Mouse (Mus musculus) kidney, postnatal 36 days (tissue): Measurements from ENCODE around the gene Adam12.
"Not testable (repeated sequence)": the region's sequence is repeated elsewhere in the genome, so short reads cannot be mapped to it uniquely, and the experiment has no call there.

Experiments used
- DNase-seq, 2 experiments: peaks; one replicate each; pipeline ENCODE4 v3.0.0; 2021 to 2022; ENCODE audit warnings: mixed read lengths in 2 of 2

The Adam12 gene

DNA sequence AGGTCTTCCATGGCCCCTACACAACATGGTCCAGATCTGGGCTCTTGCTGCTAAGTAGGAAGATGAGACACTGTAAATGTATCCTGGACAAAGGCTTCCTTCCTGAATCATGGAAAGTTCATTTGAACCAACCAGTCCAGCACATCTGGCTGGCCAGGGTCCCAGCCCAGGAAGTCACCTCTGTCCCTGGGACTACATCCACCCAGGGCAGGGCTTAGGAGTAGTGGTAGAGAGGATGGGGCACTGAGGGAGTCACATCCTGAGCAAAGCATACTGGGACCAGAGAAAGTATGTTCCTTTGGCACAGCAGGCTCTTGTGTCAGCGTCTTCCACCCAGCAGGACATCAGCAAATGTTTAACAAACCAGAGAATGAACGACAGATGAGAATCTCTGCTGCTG is 306.2 kb downstream of the Adam12 start:
- peak; percentile 6 to 9 for DNase-seq

DNA sequence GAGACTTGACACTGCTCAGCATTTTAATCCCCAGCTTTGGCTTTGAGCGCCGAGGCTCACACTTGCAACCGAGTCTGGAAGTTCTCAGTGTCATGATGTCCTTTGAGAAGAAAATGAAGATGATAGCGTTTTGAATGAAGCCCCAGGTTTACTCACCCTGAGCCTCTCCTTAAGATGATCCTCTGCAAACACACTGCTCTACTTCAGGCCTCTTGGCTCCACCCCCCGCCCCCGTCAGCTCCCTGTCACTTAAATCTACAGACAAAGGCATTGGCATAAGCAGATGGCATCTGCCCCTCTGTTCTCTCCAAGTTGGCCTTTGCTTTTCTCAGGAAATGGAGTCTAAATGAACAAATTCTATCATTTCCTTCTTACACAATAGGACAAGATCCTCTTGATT is 308.0 kb downstream of the Adam12 start:
- no peak for DNase-seq

DNA sequence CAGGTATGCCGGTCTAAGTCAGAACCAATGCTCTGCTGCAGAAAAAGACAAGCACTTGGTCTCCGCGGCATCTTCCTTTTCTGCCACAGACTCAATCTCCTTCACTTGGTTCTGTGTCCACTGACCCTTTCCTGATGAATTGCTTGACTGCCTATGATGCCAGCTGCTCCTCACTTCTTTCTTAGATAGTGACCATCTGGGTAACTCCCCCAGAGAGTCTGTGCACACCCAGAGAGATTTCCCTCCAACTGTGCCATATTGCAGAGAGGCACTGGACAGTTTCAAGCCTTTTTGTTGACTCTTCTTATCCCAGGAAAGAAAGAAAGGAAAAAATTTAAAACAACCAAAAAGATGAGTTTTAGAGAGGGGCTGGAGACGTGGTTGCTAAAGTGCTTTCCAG is 310.7 kb downstream of the Adam12 start:
- no peak for DNase-seq

DNA sequence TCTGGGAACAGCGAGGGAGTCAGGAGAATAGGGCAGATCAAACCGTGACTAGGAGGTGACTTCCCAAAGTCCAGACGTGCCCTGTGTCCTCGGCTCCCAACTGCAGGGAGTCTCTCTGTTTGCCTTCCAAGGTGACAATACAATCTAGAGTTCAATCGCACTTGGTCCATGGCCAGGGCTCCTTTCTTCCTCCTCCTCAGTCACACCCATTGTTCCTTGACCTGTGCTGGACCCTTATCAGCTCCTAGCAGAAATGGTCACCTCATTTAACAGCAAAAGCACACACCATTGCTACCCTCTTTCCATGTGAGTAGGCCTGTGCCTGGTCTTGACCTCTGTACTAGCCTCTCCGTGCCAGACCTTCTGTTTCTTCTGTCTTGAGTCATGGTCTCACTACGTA is 311.2 kb downstream of the Adam12 start:
- no peak for DNase-seq

DNA sequence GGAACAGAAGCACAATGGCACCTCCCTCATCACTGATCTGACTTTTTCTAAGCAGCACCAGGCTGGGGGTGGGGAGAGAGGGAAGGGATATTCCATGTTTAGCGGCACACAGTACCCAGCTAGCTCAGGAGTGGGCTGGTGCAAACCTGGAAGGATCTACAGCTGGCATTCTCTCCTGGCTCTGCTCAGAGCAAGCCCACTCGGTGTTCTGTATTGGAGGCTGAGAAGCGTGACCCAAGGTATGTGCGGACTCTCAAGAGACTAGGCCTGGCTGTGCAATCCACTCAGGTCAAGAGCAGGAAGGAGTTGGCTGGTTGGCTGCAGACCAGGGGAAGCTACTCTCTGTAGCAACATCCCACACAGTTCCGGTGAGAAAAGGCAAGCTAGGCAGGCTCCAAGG is 312.0 kb downstream of the Adam12 start:
- DNase-seq: peak in 1 of 2 experiments; percentile 30

DNA sequence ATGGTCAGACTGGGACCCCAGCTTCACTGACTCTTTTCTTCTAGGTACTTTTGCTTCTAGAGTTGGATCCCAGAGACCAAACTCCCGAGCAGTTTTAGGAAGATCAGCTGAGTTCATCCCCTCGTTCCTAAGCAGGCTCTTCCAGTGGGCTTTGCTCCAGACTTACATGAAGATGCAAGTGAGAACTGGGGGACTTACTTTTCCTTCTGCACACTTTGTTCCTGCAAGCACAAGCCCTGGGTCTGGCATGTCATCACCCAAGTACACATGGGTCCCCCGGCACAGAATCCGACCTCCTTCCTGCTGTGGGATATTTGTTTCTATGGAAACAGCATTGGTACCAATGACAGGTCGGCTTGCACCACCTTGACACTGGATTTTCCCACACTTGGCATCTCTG is 312.6 kb downstream of the Adam12 start:
- no peak for DNase-seq

DNA sequence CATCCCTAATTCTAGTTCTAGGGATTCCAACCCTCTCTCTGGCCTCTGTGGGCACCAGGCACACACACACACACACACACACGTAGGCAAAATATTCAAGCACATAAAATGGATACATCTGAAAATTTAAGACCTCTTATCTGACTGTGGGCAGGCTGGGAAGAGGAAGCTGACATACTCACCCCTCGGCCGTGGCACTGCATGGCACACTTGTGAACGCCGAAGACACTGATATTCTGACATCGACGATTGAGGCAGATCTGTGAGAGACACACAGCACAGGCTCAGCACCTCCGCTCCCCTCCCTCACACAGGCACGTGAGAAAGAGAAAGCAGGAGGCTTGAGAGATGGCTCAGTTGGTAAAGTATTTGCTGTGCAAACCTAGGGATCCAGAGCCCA is 315.7 kb downstream of the Adam12 start:
- DNase-seq: no peak

DNA sequence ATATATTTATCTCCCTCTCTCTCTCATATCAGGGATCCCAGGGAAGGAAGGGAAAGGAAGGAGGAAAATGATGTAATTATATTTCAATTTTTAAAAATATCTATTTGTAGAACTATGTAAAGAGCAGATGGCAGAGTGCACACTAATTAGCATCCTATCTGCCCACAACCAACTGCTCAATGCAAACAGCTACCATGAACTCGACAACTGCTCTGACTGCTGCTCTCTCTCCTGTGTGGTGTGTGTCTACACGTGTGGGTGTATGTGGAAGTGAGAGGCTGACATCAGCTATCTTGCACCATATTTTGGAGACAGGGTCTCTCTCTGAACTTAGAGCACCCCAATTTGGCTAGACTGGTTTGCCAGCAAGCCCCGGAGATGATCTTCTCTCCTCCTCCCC is 320.1 kb downstream of the Adam12 start:
- DNase-seq: no peak

DNA sequence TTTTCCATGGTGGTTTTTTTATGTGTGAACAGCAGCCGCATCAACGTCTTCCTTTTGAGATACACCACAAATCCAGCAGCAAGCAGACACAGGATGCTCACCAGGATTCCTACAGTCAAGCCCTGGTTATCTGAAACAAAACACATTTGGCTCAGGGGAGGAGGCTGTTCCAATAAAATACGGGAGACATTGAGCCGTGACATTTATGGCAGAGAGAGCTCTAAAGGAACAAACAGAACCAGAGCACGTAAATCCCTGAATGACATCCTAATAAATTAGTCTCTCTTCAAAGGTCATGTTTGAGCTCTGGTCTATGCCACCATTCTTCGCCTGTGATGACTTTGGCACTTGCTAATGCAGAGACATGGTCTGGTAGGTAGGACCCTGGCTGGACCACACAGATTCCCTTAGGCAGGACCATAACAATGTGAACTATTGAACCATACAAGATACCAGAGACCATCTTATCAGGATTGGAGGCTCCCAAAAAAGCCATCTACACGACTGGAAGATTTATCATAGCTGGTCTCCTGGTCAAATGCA is 322.0 kb downstream of the Adam12 start:
- no peak for DNase-seq

DNA sequence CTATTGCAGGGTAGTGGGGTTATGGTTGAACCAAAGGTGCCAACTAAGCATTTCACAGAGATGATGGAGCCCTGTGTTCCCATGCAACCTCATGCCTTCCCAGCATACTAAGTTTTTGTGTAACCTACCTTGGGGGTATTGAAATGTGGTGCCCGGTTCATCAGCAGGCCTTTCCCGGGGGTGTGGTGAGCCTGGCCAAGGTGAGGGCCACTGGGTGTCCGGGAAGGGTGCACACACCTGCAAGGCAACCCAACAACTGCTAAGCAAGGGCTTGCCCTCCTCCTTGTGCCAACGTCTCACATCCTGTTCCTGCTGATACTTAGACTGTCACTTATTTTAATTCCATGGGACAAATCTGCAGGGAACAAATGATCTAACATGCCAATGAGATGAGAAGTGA is 323.0 kb downstream of the Adam12 start:
- DNase-seq: no peak

DNA sequence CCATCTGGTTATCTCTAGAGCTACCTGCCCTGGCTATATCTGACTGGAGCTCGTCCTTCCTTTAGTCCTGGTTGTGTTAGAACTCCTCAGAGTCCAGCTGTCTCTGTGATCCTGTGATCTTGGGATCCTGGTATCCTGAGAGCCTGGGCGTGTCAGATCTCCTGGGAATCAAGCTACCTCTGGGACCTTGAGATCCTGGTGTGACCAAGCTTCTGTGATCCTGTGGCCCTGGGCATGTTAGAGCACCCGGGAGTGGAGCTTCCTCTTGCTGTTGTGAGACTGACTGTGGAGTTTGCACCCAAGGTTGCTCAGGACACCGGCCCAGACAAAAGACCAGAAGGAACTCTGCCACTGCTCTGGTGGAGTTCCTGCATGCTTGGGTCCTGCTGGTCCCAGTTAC is 332.6 kb downstream of the Adam12 start:
- no peak for DNase-seq

DNA sequence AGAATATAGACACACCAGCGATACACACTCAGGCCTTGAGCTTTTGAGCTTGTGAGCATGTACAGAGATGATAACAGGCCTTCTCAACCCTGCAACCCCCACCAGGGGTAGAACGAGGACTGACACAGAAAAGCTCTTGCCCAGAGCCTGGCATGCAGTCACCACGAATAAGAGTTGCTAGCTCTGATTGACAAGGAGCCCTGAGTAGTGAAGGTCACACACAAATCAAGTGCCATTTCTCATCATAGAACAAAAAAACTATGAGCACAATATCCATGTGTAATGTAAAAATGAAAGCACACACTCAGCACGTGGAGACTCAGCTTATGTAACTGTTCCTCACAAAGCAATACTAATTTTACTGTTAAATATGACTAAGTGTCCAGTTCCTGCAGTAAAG is 340.1 kb downstream of the Adam12 start:
- no peak for DNase-seq

DNA sequence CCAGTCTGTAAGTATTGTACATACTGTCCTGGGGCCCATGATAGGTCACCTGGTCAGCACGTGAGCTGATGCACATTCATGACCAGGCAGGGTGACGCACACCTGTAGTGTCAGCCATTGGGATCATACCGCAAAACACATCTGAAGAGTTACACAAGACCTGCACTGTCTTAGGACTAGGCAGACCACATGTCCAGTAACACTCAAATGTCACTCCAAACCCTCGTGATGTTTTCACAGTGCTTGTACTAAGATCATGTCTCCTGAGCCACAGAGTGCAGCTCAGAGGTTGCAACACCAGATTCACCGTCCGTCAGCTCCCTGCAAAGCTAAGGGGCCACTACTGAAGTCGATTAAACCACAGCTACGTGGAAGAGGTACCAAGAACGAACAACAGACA is 340.6 kb downstream of the Adam12 start:
- DNase-seq: no peak

DNA sequence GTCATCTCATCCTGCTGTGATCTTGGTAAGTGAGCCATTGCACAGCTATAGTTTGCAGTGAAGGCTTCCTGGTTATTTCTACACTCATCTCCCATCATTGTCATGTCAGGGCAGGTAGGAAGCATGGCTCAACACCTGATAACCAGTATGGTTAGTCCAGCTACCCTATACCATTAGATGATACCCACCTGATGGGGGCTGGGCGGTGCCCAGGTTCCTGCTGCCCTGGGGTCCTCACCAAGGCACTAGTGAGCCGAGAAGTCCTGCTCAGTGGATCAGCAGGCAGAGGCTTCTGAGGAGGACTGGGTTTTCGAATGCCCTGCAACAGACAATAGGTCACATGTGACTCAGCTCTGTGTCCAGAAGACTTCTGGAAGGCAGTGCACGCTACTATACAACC is 342.0 kb downstream of the Adam12 start:
- no peak for DNase-seq

DNA sequence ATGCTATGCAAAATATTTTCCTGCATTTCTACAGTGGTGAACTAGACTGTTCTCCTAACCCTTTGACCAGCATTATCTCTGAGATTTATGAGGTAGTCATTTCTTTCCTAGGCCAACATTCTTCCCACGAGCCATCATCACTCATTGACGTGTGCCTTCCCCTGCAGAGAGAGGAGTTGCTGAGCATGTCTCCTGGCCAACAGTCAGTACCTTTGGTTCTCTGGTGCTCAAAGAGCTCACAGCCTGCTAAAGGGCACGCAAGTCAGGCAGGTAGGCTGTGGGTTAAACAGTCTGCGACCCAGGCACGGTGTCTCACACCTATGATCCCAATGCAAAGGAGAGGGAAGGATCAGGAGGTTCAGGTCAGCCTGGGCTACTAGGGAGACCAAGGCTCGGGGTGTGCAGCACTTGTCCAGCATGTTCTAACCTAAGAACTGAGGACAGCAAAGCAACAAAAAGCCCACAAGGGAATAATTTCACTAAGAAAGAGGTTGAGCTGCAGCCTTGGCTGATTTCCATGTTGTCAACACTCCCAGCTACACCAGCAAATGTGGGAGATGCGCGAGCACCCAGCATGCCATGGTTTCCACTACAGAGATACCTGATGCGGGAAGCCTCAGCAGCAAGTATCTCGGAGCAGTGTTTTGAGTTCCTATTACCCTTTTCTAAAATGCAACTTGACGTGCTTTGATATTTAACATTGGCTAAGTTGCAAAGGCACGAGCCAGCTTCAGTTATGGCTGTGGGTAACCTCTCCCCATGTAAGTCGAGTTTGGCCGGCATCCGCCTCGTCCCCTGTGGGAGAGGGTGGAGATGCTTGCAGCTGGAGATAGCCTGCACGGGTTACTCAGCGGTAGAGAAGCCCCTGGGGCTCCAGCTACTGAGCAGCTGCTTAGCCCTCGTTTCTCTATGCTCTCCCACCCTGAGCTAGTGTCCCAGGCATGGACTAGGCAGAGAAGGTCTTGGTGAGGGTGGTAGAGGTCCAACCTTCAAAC is 342.7 kb downstream of the Adam12 start:
- DNase-seq: peak; percentile 2 to 7

DNA sequence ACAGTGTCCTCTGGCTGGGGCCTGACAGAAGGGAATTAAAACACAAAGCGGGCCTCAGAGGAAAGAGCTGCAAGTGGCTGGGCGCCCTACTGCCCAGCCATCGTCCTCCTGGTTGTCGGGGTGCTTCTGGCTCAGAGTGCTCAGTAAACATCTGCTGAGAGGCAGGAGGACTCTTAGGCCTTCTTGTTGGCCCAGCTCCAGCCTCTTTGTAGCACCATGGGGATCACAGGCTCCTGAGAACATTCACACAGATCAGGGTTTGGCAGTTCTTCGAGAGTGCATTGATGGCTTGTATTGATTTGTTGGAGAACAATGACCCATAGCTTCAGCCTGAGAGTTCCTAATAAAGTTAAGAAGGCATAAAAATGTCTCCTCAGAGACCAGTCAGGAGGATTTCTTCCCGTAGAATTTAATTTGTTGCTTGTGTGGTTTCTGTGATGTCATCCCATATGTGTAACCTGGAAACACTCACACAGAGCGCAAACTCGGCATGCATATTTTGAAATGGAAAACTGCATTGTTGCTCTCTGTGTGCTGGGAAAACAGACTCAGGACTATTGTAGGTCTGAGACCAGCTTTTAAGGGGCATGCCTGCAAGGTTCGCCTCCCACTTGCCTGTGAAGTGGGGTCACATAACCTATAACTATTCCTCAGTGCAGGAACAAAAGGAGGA is 347.1 kb downstream of the Adam12 start:
- not testable (repeated sequence) for DNase-seq

DNA sequence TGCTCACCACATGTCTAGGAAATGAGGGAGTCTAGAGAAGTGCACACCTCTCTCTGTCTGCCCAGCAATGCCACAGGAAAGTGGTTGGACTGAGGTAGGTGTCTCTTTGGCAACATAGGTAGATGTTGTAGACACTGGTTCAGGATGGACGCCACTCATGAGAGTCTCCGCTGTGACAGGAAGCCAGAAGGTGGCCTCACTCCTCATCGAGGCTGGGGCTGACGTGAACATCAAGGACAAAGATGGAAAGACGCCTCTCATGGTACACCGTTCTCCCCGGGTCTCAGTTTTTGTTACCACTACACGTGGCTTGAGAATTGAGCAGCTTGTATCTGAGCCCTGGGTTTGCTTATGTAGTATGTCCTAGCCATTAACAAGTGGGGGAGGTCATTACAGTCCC is 352.2 kb downstream of the Adam12 start:
- no peak for DNase-seq

DNA sequence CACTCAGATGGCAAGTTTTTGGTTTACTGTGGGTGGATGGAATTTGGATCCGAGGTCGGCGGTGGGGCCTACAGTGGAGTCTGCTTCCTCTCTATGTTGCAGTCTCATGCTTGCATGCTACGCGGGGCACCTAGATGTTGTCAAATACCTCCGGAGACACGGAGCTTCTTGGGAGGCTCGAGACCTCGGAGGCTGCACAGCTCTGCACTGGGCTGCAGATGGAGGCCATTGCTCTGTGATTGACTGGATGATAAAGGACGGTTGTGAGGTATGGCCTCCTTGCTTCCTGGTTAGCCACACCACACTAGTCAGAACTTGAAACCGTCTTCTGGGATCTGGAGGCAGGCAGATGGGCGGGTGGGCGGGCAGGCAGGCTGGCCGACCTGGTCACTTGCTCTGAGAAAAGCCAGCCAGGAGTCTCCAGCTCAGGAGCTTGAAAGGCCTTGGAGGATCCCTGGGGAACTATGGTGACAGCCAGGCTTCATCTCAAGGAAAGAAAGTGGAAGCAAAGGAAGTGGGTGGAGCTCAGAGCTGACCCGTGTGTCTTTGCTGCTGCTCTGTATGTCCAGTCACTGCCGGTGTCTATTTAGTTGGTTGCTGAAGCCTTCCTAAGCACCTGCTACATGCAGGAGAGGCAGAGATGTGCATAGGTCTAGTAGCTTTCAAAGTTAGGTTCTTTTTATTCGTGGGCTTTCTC is 355.2 kb downstream of the Adam12 start:
- no peak for DNase-seq

DNA sequence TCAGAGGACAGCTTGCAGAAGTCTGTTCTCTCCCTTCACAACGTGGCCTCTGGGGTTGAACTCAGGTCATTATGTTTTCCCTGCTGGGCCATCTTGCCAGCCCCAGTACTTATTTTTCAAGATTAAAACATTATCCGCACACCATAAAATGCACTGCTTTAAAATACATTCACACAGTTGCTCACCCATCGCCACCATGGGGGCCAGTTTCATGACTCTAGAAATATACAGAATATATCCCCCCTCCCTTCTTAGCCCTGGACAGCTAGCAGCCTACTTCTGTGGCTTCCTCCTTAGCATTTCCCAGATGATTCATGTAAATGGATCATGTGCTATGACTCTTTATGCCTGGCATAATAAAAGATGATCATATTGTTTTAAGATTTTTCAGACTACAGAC is 355.8 kb downstream of the Adam12 start:
- no peak for DNase-seq

DNA sequence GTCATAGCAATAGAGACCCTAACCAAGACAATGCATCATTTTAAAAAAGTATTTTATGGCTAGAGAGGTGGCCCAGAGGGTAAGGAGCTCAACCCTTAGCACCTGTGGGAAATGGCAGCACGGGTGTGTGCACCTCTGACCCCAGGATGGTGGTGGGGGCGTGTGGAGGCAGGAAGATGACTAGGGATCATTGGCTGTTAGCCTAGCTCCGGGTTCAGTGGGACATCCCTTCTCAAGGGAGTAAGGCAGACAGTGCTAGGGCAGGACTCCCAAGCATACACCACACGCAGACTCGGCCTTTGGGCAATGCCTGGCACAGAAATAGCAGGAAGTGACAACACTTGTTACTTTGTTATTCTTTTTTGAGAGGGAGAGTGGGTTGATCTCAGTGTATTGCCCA is 359.2 kb downstream of the Adam12 start:
- no peak for DNase-seq

DNA sequence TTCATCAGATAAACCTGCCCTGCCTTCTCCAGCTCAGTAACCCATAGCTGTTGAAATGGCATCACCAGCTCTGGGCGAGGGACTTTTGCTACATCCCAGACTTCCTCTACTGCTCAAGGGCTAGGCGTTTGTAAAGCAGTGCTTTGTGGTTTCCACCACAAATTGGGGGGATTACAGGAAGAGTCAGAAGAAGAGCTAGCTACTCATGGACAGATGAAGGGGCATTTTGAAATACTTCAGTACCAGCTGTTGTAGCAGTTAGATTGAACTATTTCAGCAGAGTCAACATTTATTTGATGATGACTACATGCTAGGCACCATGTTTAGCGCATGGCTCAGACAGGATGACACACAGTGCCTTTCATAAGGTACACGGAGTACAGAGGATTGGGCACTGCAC is 361.7 kb downstream of the Adam12 start:
- DNase-seq: no peak

DNA sequence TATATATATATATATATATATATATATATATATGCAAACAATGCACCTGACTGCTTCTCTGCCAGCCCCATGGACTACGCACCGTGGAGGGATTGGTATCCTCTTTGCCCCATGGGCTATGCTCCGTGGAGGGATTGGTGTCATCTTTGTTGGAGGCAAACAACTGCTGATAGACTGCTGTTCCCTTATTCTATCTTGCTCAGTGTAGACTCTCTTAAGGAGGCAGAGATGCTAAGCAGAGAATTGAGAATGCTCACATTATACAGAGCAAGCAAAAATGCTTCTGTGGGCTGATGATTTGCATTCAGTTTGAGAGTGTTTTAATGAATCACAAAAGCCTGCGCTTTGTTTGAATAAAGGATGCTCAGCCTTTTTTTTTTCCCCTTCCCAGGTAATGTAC is 368.3 kb downstream of the Adam12 start:
- DNase-seq: no peak

DNA sequence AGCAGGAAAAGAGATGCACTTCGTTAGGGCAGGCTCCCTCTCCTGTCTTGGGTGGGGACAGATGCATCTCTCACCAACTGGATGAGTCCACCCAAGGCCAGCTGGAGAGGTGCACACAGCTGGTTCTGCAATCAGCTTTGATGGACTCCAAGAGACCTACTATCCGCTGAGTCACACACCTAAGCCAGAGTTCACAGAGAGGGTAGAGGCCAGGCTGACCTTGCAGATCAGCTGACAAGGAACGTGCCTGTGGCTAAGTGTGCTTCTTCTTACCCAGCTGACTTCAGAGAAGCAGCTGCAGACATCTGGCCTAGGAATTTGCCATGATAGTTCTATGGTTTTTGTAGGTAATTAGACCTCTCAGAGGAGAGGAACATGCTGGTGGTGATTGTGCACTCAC is 368.8 kb downstream of the Adam12 start:
- DNase-seq: no peak
